Mouse (Mus musculus) spleen, postnatal 36 days (tissue): Measurements from ENCODE around the gene Neu3.

ENCODE experiments used
- DNase-seq, 2 experiments: peaks; one replicate each; pipeline ENCODE4 v3.0.0; 2022; ENCODE audit warnings: low spot score in 2 of 2, mixed read lengths in 1 of 2

The Neu3 gene

DNA sequence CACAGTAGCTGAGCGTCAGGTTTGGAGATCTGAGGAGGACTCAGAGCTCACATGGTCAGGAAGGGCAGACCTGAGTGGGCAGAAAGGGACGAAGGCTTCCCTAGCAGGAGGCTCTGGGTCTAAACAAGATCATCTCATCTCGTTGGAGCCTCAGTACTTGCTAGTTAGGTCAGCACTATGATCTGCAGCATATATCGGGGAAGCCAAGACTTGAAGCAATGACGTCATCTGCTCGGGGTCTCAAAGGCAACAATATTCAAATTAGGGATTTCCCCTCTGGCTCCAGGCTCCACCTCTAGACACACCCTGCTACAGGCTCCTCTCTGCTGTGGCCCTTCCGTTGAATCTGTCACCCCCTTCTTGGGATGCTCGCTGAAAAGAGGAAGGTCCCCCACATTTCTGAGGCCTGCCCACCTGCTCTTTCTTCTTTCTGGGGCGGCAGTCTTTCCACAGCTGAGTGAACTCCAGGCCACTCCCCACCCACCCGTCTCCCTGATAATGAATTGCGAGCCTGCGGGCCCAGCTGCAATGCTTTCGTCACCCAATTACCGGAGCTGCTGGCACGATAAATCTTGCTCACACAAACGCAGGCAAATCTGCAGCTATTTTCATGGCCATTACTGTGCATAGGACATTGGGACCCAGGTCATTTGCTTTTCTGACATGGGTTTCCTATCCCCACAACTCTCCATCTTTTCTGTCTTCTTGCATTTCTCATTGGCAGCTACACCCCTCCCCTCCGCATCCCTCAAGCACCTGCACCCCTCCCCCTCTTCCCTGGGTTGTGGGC is 32.8 kb downstream of the Neu3 start:
- DNase-seq = peak; percentile 81 to 83

DNA sequence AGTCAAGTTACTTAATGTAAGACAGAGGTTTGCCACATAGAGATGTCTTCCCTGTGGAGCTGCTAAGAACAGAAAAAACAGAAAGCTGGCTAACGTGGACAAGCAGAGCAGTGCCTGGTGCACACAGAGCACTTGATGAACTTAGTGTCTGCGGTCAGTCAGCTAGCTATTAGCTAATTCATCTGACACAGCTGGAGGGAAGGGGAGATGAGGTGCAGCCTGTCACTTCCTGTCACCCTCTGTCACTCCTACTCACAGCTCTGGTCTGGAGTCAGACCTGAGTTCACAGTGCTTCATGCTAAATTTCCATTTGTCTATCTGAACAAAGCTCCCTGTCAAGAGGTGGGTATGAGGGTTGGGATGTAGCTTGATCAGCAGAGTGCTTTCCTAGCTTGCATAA is 34.1 kb downstream of the Neu3 start:
- peak in 1 of 2 experiments; percentile 14 for DNase-seq

DNA sequence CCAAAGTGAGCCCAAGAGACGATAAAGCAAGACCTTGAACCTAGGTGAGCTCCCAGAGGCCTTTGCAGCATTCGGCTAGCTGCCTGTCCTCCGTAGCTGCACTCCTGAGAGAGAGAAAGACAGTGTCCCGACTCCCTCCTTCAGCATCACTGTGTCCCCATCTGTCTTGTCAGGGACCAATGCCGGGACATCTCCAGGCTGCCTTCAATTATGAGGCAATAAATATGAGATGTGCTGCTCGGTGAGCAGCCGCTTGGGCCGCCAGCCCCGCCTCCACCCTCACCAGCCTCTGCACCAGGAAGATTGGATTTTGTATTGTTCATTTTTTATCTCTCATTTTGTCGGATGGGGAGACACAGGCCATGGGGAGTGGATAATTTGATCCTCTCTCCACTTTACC is 37.4 kb downstream of the Neu3 start:
- no peak for DNase-seq

DNA sequence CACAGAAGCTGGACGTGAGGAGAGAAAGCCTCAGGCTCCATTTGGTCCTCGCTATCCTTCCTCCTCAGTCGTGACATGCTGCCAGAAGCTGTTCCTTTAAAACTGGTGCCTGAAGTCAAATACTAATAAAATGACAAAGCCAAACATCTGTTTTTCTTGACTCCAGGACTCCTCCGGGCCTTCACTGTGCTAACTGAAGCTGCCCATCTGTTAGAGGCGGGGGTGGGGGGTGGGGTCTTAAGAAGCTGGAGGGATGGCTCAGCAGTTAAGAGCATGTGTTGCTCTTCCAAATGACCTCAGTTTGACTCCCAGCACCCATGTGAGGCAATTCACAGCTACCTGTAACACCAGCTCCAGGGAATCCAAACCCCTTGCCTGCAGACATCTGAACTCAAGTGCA is 39.7 kb downstream of the Neu3 start:
- no peak for DNase-seq

DNA sequence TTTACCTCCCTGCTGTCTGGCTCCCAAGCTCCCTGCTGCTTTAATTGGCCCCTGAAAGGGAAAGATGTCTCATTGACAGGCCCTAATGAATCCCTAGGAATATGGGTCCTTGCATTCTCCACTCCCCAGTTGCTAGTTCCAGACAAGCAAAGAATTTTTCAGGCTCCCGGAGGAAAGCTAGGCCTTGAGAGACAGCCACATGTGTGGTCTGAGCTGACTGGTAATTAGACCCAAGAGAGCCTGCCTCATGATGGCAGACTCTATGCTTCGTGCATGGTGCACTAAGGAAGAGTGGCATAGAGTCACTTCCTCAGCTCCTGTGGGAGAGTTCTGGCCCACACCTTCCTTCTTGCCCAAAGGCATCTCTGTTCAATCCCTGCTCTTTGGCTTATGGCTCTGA is 40.3 kb downstream of the Neu3 start:
- DNase-seq = no peak

DNA sequence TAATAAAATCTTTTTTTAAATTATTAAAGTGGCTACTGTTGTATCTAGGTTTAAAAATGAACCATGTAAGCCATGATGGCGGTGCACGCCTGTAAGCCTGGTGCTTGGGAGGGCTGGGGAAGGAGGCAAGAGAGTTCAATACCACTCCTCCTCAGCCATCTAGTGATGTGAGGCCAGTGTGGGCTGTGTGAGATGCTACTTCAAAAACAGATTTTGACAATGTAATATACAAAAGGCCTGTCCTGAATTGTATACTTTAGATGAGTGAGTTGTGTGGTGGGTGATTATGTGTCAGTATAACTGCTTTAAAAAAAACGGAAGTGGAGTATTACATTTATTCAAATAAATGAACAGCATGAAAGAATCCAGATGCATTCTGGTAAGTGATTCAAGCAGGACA is 41.4 kb downstream of the Neu3 start:
- no peak for DNase-seq

DNA sequence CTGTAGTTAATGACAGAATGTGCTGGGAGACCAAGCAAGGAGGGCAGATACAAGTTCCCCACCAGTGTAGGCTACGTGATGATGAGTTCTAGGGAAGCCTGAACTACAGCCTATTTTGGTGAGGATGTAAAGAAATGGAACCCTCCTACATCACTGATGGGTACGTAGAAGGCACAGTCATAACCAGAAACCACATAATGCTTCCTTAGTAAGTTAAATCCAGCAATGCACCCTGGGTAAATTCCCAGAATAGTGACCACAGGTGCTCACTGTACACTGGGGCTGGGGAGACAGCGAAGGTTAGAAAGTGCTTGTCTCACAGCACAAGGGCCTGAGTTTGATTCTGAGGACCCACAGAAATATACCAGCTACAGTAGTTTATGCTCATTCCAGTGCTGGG is 42.7 kb downstream of the Neu3 start:
- no peak for DNase-seq

DNA sequence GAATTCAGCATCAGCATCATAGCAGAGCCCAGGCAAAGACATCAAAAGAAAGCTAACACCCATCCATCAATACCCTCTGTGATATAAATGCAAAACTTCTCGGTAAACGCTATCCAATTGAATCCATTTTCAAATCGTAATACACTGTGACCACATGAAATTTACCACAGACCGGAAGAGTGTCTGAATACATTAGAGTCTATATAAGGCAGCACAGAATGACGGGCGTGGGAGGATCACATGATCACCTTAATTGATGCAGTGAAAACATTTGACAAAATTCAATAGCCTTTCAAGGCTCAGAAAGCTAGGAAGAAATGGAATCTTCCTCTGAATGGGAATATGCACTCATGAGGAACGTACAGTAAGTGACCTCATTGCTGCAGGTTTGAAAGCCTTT is 44.8 kb downstream of the Neu3 start:
- no peak for DNase-seq

DNA sequence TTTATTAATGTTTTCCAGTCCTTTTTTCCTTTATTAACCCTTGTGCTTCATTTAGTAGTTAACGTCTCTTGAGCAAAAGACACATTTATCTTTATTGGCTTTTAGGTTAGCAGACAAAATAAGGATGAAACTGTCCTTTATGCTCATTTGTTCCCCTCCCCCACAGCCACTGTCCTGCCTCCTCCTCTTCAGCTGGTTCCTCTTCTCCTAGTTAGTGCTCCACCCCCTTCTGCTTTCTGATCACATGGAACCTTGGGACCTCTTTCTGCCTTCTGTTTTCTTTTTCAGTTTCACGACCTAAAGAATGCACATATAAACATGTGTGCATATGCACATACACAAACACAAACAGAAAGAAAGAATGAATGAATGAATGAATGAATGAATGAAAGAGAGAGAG is 46.3 kb downstream of the Neu3 start:
- peak; percentile 32 to 54 for DNase-seq

DNA sequence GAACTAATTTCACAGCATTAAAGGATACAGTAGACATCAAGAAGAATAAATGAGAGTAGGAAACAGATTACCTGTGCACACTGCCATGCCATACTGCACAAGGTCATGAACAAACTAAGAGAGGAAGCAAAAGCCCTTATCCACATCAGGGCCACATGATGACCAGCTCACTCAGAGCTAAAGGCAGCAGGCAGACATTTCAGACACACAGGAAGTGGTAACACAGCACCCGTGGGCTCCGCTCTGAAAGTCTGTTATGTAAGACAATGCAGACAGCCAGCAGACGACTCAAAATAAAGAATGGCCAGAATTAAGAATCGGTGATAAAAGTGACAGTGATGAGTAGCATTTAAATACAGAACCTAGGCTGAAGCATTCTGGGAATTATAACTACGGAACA is 46.8 kb downstream of the Neu3 start:
- peak; percentile 23 to 43 for DNase-seq

DNA sequence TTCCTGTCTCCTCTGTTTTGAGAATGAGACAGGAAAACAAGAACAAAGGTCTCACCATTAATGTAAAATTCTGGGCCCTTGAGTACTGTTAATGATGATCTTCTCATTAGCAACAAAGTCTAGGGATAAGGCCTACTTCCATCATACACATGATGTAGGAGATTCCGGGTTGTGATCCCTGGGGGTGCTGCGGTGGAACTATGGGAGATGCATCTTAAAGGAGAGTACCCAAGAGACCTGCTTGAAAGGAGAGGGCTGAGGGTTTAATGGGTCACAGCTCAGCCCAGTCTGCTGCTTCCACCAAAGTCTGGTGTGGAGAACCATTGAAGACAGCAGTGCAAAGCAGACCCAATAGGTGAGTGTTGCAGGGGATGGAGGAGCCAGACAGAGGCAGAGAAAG is 65.0 kb downstream of the Neu3 start, which contains the start of gene Olfr521:
TSS of gene Olfr521 (plus strand) at position 301 of the 400 bp plus-strand sequence.
- DNase-seq = no peak
